Mouse (Mus musculus) hindbrain, embryonic 15.5 days (tissue): ENCODE data around the gene Shisal2a. TPM values are rescaled to one million over a fixed set of nuclear protein-coding genes. Genes with fewer than 3 reads are reported as not detected.

Experiments
- ATAC-seq: fragments of 200-750 bp; cut with Nextera tagmentation; 2 replicates; pipeline ENCODE4 v1.8.0; 2017; ENCODE audit warnings: low read depth, moderate number of reproducible peaks, moderate TSS enrichment; ENCODE audit not compliant: low FRiP score
- H3K27ac ChIP-seq: fragments of 300-500 bp; sonication (generic); replicated peaks from 2 replicates; pipeline ENCODE4 v1.5.1; 2015; ENCODE audit warnings: mild to moderate bottlenecking, inconsistent platforms
- H3K27me3 ChIP-seq: fragments of 300-500 bp; sonication (generic); 2 replicates; pipeline ENCODE4 v1.6.1; 2015; ENCODE audit warnings: control low read depth, inconsistent platforms
- H3K36me3 ChIP-seq: fragments of 300-500 bp; sonication (generic); 2 replicates; pipeline ENCODE4 v1.6.1; 2015; ENCODE audit warnings: control low read depth, inconsistent platforms
- H3K4me1 ChIP-seq: fragments of 300-500 bp; sonication (generic); replicated peaks from 2 replicates; pipeline ENCODE4 v1.6.1; 2015; ENCODE audit warnings: control low read depth, inconsistent platforms
- H3K4me2 ChIP-seq: fragments of 300-500 bp; sonication (generic); 2 replicates; pipeline ENCODE4 v1.6.1; 2015; ENCODE audit warnings: moderate library complexity, mild to moderate bottlenecking, inconsistent platforms
- H3K4me3 ChIP-seq: fragments of 300-500 bp; sonication (generic); 2 replicates; pipeline ENCODE4 v1.5.1; 2015; ENCODE audit warnings: mild to moderate bottlenecking, inconsistent platforms
- H3K9ac ChIP-seq: fragments of 300-500 bp; sonication (generic); 2 replicates; pipeline ENCODE4 v1.6.1; 2015; ENCODE audit warnings: inconsistent platforms
- H3K9me3 ChIP-seq: fragments of 300-500 bp; sonication (generic); 2 replicates; pipeline ENCODE4 v1.6.1; 2016; ENCODE audit warnings: control low read depth, inconsistent platforms
- WGBS: fragments of 180-500 bp; shearing (Covaris S2); methylation state at CpG from one replicate; pipeline ENCODE4 v1.1.7; 2015; 5-methylcytosine and 5-hydroxymethylcytosine counted together
- polyA plus RNA-seq: library from polyadenylated mRNA; unstranded; fragments of >200 nt; fragmentation: Nextera tagmentation; extraction: Ambion mirVana; gene quantifications from 2 replicates; pipeline ENCODE4 v1.2.1, GENCODE M21; 2015

Gene Shisal2a
- polyA plus RNA-seq, 1 experiment from 2014 or later, result 4.7 TPM

DNA sequence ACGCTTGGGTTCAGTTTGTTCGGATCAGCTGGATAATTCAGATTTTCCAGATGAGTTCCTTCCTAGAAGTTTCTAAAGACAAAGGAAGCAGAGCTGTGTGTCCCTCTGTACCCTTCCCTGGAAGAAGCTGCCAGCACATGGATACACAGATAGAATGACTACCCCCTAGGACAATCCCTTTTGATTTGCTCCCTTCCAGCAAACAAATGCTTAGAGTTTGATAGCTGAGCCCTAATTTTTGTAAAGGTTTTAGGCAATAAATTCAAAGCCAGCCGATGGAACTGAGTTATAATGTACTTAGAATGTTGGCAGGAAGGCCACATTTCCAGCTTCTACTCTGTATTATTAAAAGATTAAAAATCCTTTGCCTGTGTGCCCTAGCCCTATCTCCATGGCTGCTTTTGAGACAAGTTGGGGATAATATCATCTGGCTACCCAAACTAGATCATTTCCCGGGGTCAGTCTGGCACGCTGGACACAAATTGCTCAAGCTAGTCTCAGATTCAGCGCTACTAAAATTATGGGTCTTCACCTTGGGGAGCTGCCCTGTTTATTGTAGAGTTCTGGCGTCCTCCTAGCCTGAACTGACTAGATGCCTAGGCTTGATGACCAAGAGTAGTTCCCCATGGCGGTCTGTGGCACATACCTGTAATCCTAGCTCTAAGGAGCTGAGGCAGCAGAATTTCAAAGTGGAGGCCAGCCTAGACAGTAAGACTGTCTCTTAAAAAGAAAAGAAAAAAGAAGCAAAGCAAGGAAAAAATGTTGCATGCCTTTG lies 20.9 kb upstream of the Shisal2a start:
- Histone ChIP-seq H3K4me1 (peaks cover 16% of the 10 kb centered on the region), H3K9ac (no peak overlapping the region), H3K36me3 (0 out of 2 replicates have a peak, but pooled peaks cover 6% of the 10 kb centered on the region), H3K27ac (no peak overlapping the region), H3K9me3 (no peaks in the 10 kb centered on the region), H3K4me2 (no peak overlapping the region), H3K4me3 (no peak overlapping the region), H3K27me3 (no peaks in the 10 kb centered on the region)
- ATAC-seq, result no peak
- WGBS, result 85% methylated on average over 8 of the region's 8 CpGs

GRCm38 (mm10) chr4:108400395-108400794 lies 17.2 kb upstream of the Shisal2a start:
- Histone ChIP-seq H3K4me1 (no peaks in the 10 kb centered on the region), H3K27ac (no peak overlapping the region), H3K27me3 (no peaks in the 10 kb centered on the region), H3K9ac (no peak overlapping the region), H3K4me2 (no peak overlapping the region), H3K9me3 (no peaks in the 10 kb centered on the region), H3K36me3 (0 out of 2 replicates have a peak, but pooled peaks cover 6% of the 10 kb centered on the region), H3K4me3 (no peak overlapping the region)
- WGBS, result 90% methylated on average over 10 of the region's 10 CpGs
- no peak for ATAC-seq

DNA sequence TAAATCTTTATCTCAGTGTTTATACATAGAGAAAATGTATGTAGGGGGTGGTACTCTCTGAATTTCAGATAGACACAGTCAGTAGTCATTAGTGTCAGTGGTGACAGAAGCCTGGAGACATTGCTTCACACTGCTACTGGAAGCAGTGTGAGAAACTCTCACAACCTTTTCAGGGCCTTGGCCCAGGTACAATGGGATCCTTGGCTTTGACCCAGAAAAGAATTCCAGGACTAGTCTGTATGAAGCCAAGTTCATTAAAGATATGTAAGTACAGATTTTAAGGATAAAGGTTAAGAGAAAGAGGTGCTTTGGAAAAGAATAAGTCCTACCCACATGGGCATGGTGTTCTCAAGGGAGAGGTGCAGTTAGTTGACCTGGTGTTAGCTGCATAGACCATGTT lies 11.1 kb upstream of the Shisal2a start:
- Histone ChIP-seq H3K27me3 (no peaks in the 10 kb centered on the region), H3K4me1 (no peaks in the 10 kb centered on the region), H3K4me2 (no peak overlapping the region), H3K9me3 (no peaks in the 10 kb centered on the region), H3K4me3 (no peak overlapping the region), H3K27ac (no peak overlapping the region), H3K9ac (no peak overlapping the region), H3K36me3 (no peaks in the 10 kb centered on the region)
- ATAC-seq, result no peak

DNA sequence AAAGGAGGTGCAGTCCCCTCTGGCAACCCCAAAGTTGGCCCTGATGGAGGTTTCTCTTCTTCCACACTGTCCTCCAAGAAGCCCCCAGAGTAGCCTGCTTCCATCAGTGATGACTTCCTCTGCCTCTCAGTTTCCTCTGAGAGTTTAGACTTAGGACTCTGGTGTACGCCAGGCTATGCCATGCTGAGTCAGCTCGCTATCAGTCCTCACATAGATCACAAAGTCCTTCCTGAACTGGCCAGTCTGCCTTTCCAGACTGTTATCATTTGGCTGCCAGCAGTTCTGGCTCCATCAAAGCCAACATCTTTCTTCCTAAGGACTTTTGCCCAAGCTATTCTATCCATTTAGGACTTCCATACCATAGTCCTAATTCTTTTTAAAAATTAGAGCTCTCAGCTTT lies 9.4 kb upstream of the Shisal2a start:
- Histone ChIP-seq H3K4me3 (no peak overlapping the region), H3K9ac (no peak overlapping the region), H3K27me3 (no peaks in the 10 kb centered on the region), H3K4me1 (0 out of 2 replicates have a peak, but pooled peaks cover 2% of the 10 kb centered on the region), H3K27ac (no peak overlapping the region), H3K36me3 (no peaks in the 10 kb centered on the region), H3K9me3 (no peaks in the 10 kb centered on the region), H3K4me2 (no peak overlapping the region)
- 86% methylated on average over 2 of the region's 2 CpGs for WGBS
- ATAC-seq, result no peak

DNA sequence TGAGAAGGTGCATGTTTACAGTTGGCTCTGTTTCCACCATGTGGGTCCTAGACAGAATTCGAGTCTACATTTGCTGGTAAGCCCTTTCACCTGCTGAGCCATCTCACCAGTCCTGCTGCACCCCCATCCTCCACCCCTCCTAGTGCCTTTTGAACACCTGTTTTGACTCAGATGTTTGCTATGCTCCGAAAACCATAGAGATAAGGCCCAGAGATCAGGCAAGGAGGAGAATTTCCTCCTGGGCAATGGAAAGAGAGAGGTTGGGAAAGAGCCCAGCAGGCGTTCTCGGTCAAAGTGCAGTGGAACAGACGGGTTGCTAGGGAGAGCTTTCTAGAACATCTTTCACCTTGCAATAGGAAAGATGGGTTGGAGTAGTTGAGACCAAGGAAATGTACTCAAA lies 8.0 kb upstream of the Shisal2a start:
- H3K27me3 ChIP-seq, result no peaks in the 10 kb centered on the region

DNA sequence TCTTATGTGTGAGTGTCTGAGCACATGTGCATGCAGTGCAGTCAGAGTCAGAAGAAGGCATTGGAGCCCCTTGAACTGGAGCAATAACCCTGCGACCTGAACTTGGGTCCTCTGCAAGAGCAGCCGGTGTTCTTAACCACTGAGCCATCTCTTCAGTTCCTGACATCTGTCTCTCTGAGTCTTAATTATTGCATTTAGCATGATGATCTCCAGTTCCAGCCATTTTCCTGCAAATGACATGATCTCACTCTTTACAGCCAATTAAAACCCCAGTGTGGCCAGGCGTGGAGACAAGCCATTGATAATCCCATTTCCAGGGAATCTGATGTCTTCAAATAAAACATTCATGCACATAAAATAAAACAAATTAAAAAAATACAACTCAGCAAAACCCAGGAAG lies 5.6 kb upstream of the Shisal2a start:
- Histone ChIP-seq H3K27ac (no peak overlapping the region), H3K9ac (no peak overlapping the region), H3K4me3 (no peak overlapping the region), H3K27me3 (no peaks in the 10 kb centered on the region), H3K4me2 (0 out of 2 replicates have a peak overlapping the region, but pooled peaks have one; percentile 59), H3K4me1 (0 out of 2 replicates have a peak, but pooled peaks cover 3% of the 10 kb centered on the region), H3K36me3 (no peaks in the 10 kb centered on the region), H3K9me3 (no peaks in the 10 kb centered on the region)
- ATAC-seq, result no peak
- 63% methylated on average over 3 of the region's 3 CpGs for WGBS

More for the DNA sequence above, 8.0 kb upstream of the Shisal2a start:
- no peaks in the 10 kb centered on the region for H3K36me3 ChIP-seq
- WGBS, result 88% methylated on average over 5 of the region's 5 CpGs
- no peaks in the 10 kb centered on the region for H3K9me3 ChIP-seq
- no peak overlapping the region for H3K4me2 ChIP-seq
- H3K4me1 ChIP-seq, result 0 out of 2 replicates have a peak, but pooled peaks cover 3% of the 10 kb centered on the region
- H3K9ac ChIP-seq, result no peak overlapping the region
- H3K4me3 ChIP-seq, result no peak overlapping the region
- H3K27ac ChIP-seq, result no peak overlapping the region
- ATAC-seq, result no peak

DNA sequence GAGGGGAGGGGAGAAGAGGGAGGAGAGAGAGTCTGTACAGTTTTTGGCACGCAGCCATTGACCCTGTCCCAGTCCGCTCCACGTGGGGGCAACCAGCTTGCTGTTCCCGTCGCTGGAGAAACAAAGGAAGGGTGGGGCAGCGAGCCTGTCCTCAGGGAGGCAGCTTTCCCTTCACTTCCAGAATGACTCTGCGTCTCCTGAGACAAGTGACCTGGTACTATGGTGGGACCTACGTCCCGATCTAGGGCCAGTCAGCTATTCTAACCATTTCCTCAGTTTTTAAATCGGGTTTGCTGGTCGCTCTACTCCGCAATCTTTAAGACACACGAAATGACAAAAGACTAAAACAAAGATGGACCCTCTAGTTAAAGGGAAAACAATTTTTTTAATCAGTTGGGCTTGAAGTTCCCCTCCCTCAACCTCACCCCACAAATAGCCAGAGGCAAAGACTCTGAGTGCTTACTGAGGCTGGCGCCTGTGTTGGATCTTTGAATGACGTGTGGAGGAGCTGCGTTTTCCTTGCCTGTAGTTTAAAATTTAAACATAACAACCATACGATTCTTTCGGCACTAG lies 4.6 kb upstream of the Shisal2a start:
- 4% methylated on average over 18 of the region's 18 CpGs for WGBS

DNA sequence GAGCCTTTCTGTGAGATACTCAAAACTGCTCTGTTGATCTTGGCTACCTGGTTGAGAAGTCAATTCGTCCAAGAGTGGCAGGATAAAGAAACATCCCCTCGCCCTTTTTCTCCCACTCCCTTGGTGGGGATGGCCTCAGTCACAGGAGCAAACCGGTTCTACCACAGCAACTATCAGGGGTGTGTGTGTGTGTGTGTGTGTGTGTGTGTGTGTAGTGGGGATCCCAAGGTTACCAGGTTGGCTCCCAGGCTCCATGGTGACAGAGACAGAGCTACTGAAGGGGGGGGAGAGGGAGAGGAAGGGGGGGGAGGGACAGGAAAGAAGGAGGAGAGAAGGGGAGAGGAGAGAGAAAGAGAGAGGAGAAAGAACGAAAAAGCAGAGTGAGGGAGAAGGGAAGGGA lies 4.0 kb upstream of the Shisal2a start:
- no peaks in the 10 kb centered on the region for H3K27me3 ChIP-seq
- ATAC-seq, result no peak
- no peak overlapping the region; the same call in 1 of the 2 replicates for H3K9ac ChIP-seq
- no peaks in the 10 kb centered on the region for H3K36me3 ChIP-seq
- H3K9me3 ChIP-seq, result no peaks in the 10 kb centered on the region
- H3K27ac ChIP-seq, result peak overlapping the region; percentile 56
- peaks cover 9% of the 10 kb centered on the region for H3K4me1 ChIP-seq
- peak overlapping the region; percentile 59 for H3K4me2 ChIP-seq
- H3K4me3 ChIP-seq, result no peak overlapping the region
- 36% methylated on average over 4 of the region's 4 CpGs for WGBS

More for the DNA sequence above, 4.6 kb upstream of the Shisal2a start:
- no peaks in the 10 kb centered on the region for H3K36me3 ChIP-seq
- peak overlapping the region; percentile 59 for H3K4me2 ChIP-seq
- peak; percentile 76 for ATAC-seq
- H3K4me3 ChIP-seq, result peak overlapping the region; percentile 31
- H3K9me3 ChIP-seq, result no peaks in the 10 kb centered on the region
- peak overlapping the region; percentile 56 for H3K27ac ChIP-seq
- H3K27me3 ChIP-seq, result no peaks in the 10 kb centered on the region
- peaks cover 9% of the 10 kb centered on the region for H3K4me1 ChIP-seq
- peak overlapping the region; percentile 35 for H3K9ac ChIP-seq

GRCm38 (mm10) chr4:108386087-108386486 lies 2.9 kb upstream of the Shisal2a start:
- H3K4me1 ChIP-seq, result peaks cover 9% of the 10 kb centered on the region
- H3K4me2 ChIP-seq, result no peak overlapping the region
- H3K27ac ChIP-seq, result no peak overlapping the region
- H3K4me3 ChIP-seq, result no peak overlapping the region
- H3K27me3 ChIP-seq, result no peaks in the 10 kb centered on the region
- no peak for ATAC-seq
- WGBS, result 32% methylated on average over 1 of the region's 1 CpGs
- no peak overlapping the region for H3K9ac ChIP-seq
- no peaks in the 10 kb centered on the region for H3K36me3 ChIP-seq
- H3K9me3 ChIP-seq, result no peaks in the 10 kb centered on the region

GRCm38 (mm10) chr4:108380146-108380545 lies 3.0 kb downstream of the Shisal2a start:
- H3K27ac ChIP-seq, result no peak overlapping the region
- no peak for ATAC-seq
- H3K9ac ChIP-seq, result no peak overlapping the region
- no peak overlapping the region for H3K4me2 ChIP-seq
- H3K9me3 ChIP-seq, result no peaks in the 10 kb centered on the region
- peaks cover 6% of the 10 kb centered on the region for H3K4me1 ChIP-seq
- H3K27me3 ChIP-seq, result no peaks in the 10 kb centered on the region
- 29% methylated on average over 1 of the region's 1 CpGs for WGBS
- H3K4me3 ChIP-seq, result no peak overlapping the region
- no peaks in the 10 kb centered on the region for H3K36me3 ChIP-seq

DNA sequence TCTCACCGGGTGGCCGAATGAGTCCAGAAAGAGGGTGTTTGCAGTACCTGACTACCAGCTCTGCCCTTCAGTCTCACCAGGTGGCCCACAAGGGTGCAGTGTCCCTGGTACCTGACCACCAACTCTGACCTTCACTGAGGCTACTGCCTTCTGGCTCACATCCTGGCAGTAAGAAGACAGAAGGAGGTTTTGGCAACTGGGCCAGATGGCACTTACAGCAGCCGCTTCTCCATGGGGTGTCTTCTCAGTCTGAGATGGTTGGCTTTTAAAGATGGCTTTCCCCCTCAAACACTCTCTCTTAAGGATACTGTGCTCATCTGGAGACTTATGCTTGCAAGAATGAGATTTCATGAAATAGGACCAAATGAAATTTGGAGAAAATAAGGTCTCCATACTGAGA lies 3.7 kb downstream of the Shisal2a start:
- Histone ChIP-seq H3K27ac (no peak overlapping the region), H3K9ac (no peak overlapping the region), H3K4me3 (no peak overlapping the region), H3K36me3 (no peaks in the 10 kb centered on the region), H3K4me1 (peaks cover 6% of the 10 kb centered on the region), H3K4me2 (no peak overlapping the region), H3K9me3 (no peaks in the 10 kb centered on the region), H3K27me3 (no peaks in the 10 kb centered on the region)
- no peak for ATAC-seq
- WGBS, result 79% methylated on average over 3 of the region's 3 CpGs

GRCm38 (mm10) chr4:108372166-108372565 lies 11.0 kb downstream of the Shisal2a start:
- no peak overlapping the region for H3K4me3 ChIP-seq
- H3K9me3 ChIP-seq, result no peaks in the 10 kb centered on the region
- no peak overlapping the region for H3K9ac ChIP-seq
- H3K27me3 ChIP-seq, result no peaks in the 10 kb centered on the region
- H3K36me3 ChIP-seq, result no peaks in the 10 kb centered on the region
- ATAC-seq, result no peak
- no peak overlapping the region for H3K4me2 ChIP-seq
- no peaks in the 10 kb centered on the region for H3K4me1 ChIP-seq
- WGBS, result 74% methylated on average over 3 of the region's 3 CpGs
- no peak overlapping the region for H3K27ac ChIP-seq
